ENCODE assay signal across 8 mouse cellular contexts in genomic region chr17:28592998-28593397, GRCm38 (mm10). TPM values are rescaled to one million over a fixed set of nuclear protein-coding genes. Genes with fewer than 3 reads are reported as not detected.
DNase-seq lines count a peak whose midpoint lies in the region; ATAC-seq and TF ChIP-seq lines count a peak whose summit lies in the region.
"Had no signal": no experiment of that assay in that cellular context is flagged by ENCODE, and none has a peak within 500 bp of the region (broad histone marks: within the 10 kb centered on the region; RNA-seq: fewer than 3 reads in every experiment).

No protein-coding gene starts in this region.

- peaks cover 18% of the 10 kb centered on the region for H3K4me1 ChIP-seq in ES-Bruce4 (ENCODE audit: control insufficient read depth, insufficient read depth, low read length)
- no peaks in the 10 kb centered on the region for H3K4me1 ChIP-seq in heart, embryonic 10.5 days

- no peaks in the 10 kb centered on the region for H3K27me3 ChIP-seq in ES-Bruce4 (ENCODE audit: control insufficient read depth, insufficient read depth, low read length, poor library complexity, severe bottlenecking)
- H3K27me3 ChIP-seq in heart, embryonic 10.5 days (ENCODE audit: insufficient read depth, poor library complexity, severe bottlenecking) = no peaks in the 10 kb centered on the region

- peaks cover 50% of the 10 kb centered on the region for H3K36me3 ChIP-seq in ES-Bruce4 (ENCODE audit: control insufficient read depth, insufficient read depth, low read length, poor library complexity, severe bottlenecking)
- H3K36me3 ChIP-seq in heart, embryonic 10.5 days = peaks cover 89% of the 10 kb centered on the region

- TF ChIP-seq CTCF in ES-Bruce4 (IDR thresholded peaks at IDR 0.05; ENCODE audit: low read depth, low read length) = peak; percentile 90

- H3K27ac ChIP-seq in ES-Bruce4 (ENCODE audit: insufficient read depth, low read length) = peak overlapping the region; percentile 87
- no peak overlapping the region for H3K27ac ChIP-seq in heart, embryonic 10.5 days

- no peaks in the 10 kb centered on the region for H3K9me3 ChIP-seq in ES-Bruce4 (replicated peaks; ENCODE audit: control insufficient read depth, insufficient read depth, low read length, poor library complexity, severe bottlenecking)
- no peaks in the 10 kb centered on the region for H3K9me3 ChIP-seq in heart, embryonic 10.5 days

- WGBS in heart, embryonic 10.5 days = 34% methylated on average over 4 of the region's 4 CpGs

- TF ChIP-seq EP300 in ES-Bruce4 (IDR thresholded peaks at IDR 0.05; ENCODE audit: insufficient read depth, low read depth, low read length) = no peak

- peak; percentile 71 for DNase-seq in adipocyte (ENCODE audit: low spot score)
- peak; percentile 91 for DNase-seq in heart, embryonic 10.5 days (ENCODE audit: low spot score)
- peak; percentile 62 for DNase-seq in layer of hippocampus, adult 9-11 months
- peak; percentile 76 to 82 for DNase-seq in lung, postnatal 4 days
- DNase-seq in spleen, adult 18-20 months = peak; percentile 41 to 75

- TF ChIP-seq POLR2A in ES-Bruce4 (IDR thresholded peaks at IDR 0.05; ENCODE audit: insufficient read depth, low read length) = no peak

- no peak overlapping the region for H3K4me3 ChIP-seq in ES-Bruce4 (ENCODE audit: low read depth, low read length)
- no peak overlapping the region for H3K4me3 ChIP-seq in heart, embryonic 10.5 days
- H3K4me3 ChIP-seq: myocyte had no signal

- peak; percentile 81 for ATAC-seq in common myeloid progenitor, adult 5-6 weeks (replicated peaks; ENCODE audit: low read depth, poor library complexity, severe bottlenecking)

- H3K9ac ChIP-seq in ES-Bruce4 (ENCODE audit: low read depth, poor library complexity, severe bottlenecking) = no peak overlapping the region

RNA-seq across cellular contexts. Expression of gene Lhfpl5, which starts 17.6 kb away (rescaled TPM):
- polyA plus RNA-seq in ES-Bruce4 (2011; ENCODE audit: insufficient read depth, insufficient read length, low read depth, missing spikeins) = not detected in 2 replicates
- not detected in 2 replicates for total RNA-seq in common myeloid progenitor, adult 5-6 weeks (2017)
- 0.25 and 0.41 TPM in 2 replicates for polyA plus RNA-seq in heart, embryonic 10.5 days (2016; fragmentation: Nextera tagmentation; extraction: Ambion mirVana)

RNA-seq across cellular contexts. Expression of gene Srpk1, which starts 29.5 kb away (rescaled TPM):
- polyA plus RNA-seq in ES-Bruce4 (2011; ENCODE audit: insufficient read depth, insufficient read length, low read depth, missing spikeins) = 244 and 277 TPM in 2 replicates
- 126 and 167 TPM in 2 replicates for total RNA-seq in common myeloid progenitor, adult 5-6 weeks (2017)
- 63.7 and 83.2 TPM in 2 replicates for polyA plus RNA-seq in heart, embryonic 10.5 days (2016; fragmentation: Nextera tagmentation; extraction: Ambion mirVana)

RNA-seq across cellular contexts. Expression of gene Clps, which starts 32.4 kb away (rescaled TPM):
- polyA plus RNA-seq in ES-Bruce4 (2011; ENCODE audit: insufficient read depth, insufficient read length, low read depth, missing spikeins) = not detected in 2 replicates
- total RNA-seq in common myeloid progenitor, adult 5-6 weeks (2017) = not detected in 2 replicates
- 0.46 TPM in 1 of 2 replicates, not detected in the other for polyA plus RNA-seq in heart, embryonic 10.5 days (2016; fragmentation: Nextera tagmentation; extraction: Ambion mirVana)
- polyA plus RNA-seq: myocyte had no signal

RNA-seq across cellular contexts. Expression of gene Clpsl2, which starts 43.8 kb away (rescaled TPM):
- not detected in 2 replicates for polyA plus RNA-seq in ES-Bruce4 (2011; ENCODE audit: insufficient read depth, insufficient read length, low read depth, missing spikeins)
- not detected in 2 replicates for total RNA-seq in common myeloid progenitor, adult 5-6 weeks (2017)
- not detected in 2 replicates for polyA plus RNA-seq in heart, embryonic 10.5 days (2016; fragmentation: Nextera tagmentation; extraction: Ambion mirVana)
- polyA plus RNA-seq: myocyte had no signal
